Mouse (Mus musculus): Measurements from ENCODE around the gene Plxna4.

DNA sequence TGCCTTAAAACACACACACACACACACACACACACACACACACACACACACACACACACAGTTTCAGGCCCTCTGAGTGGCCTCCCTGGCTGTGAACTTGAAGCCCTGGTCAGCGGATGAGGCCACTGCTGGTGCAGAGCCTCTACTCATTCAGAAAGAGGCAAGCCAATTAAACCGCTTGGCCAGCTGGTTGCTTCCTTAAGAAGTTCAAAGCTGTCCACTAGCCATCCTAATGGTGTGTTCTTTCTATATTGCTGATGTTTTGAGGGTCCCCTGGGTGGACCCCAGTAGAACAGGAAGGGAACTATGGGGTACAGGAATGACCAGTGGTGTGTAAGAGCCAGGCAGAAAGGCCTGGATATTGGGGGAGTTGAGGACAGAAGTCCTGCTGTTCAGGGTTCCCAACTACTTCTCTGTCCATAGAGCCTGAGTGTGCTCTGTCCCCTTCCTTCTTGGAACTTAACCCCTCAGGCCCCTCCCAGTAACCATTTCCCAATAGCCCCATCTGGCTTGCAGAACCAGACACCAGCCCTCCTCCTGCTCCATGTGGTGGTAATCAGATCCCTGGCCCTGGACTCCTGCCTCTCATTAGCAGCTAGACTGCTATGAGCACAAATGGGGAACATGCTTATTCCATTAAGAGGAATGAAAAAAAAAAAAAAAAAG, 408.5 kb downstream of the Plxna4 start:
- no peak for TF ChIP-seq CTCF (IDR thresholded peaks at IDR 0.05; ENCODE audit: extremely low read depth, insufficient read length, insufficient replicate concordance, low read depth, low read length)
- TF ChIP-seq POLR2A (IDR thresholded peaks at IDR 0.05; ENCODE audit: low read depth, low read length) = no peak
